Mouse (Mus musculus) ES-Bruce4 (cell line): ENCODE results near the gene Themis3. TPM values are rescaled to one million over a fixed set of nuclear protein-coding genes. Genes with fewer than 3 reads are reported as not detected.

Experiments
- H3K27ac ChIP-seq: 2 replicates; pipeline ENCODE4 v1.5.1; 2012; ENCODE audit warnings: low read length, inconsistent platforms; ENCODE audit not compliant: insufficient read depth
- H3K27me3 ChIP-seq: 2 replicates; pipeline ENCODE4 v1.6.1; 2012; ENCODE audit warnings: mild to moderate bottlenecking, low read length, inconsistent platforms; ENCODE audit not compliant: control insufficient read depth, poor library complexity, insufficient read depth, severe bottlenecking
- H3K36me3 ChIP-seq: 2 replicates; pipeline ENCODE4 v1.6.1; 2012; ENCODE audit warnings: inconsistent platforms, mild to moderate bottlenecking, low read length, moderate library complexity; ENCODE audit not compliant: control insufficient read depth, poor library complexity, insufficient read depth, severe bottlenecking
- H3K4me1 ChIP-seq: one replicate; pipeline ENCODE4 v1.8.1; 2011; ENCODE audit warnings: low read length; ENCODE audit not compliant: control insufficient read depth, insufficient read depth
- H3K4me3 ChIP-seq: 2 replicates; pipeline ENCODE4 v1.5.1; 2011; ENCODE audit warnings: low read depth, mild to moderate bottlenecking, low read length
- H3K9ac ChIP-seq: 2 replicates; pipeline ENCODE4 v1.6.1; 2012; ENCODE audit warnings: low read depth, mild to moderate bottlenecking, inconsistent platforms; ENCODE audit not compliant: poor library complexity, severe bottlenecking
- H3K9me3 ChIP-seq: replicated peaks from 2 replicates; pipeline ENCODE4 v1.6.1; 2012; ENCODE audit warnings: mild to moderate bottlenecking, low read length, inconsistent platforms; ENCODE audit not compliant: control insufficient read depth, poor library complexity, insufficient read depth, severe bottlenecking
- POLR2A ChIP-seq: IDR thresholded peaks from one replicate; pipeline ENCODE4 v1.8.1; 2011; ENCODE audit warnings: low read length; ENCODE audit not compliant: insufficient read depth
- polyA plus RNA-seq: library from polyadenylated mRNA; stranded (reverse); fragments of >200 nt; gene quantifications from 2 replicates; pipeline ENCODE4 v1.2.4, GENCODE M21; 2011; ENCODE audit warnings: low read depth; ENCODE audit not compliant: missing spikeins, insufficient read depth, insufficient read length

The Themis3 gene
- polyA plus RNA-seq, 1 experiment, result not detected

DNA sequence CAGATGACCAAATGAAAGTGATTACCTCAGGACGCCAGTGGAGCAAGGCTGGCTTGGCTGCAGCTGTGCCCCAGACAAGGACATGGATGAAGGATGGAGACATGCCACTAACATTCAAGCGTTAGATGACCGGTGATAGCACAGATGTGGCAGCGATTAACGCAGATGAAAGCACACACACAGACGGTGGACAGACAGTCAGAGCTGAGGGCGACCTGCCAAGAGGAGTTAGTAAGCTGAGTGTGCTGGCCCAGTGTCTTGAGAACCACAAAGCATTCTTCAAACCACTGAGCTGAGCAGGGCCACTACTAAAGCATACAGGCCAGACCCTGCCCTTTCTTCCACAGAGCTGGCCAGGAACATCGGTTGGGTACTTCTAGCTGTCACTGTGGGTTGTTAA lies 89.5 kb downstream of the Themis3 start:
- no peaks in the 10 kb centered on the region; the same call in none of the 2 replicates for H3K36me3 ChIP-seq
- peaks cover 1% of the 10 kb centered on the region for H3K4me1 ChIP-seq
- no peak for TF ChIP-seq POLR2A

More for the DNA sequence above, 89.5 kb downstream of the Themis3 start:
- Histone ChIP-seq H3K4me3 (no peak overlapping the region), H3K27me3 (no peaks in the 10 kb centered on the region), H3K27ac (no peak overlapping the region), H3K9ac (no peak overlapping the region), H3K9me3 (no peaks in the 10 kb centered on the region)

Other genes with a start within 250 kb of the Themis3 start
- 91.0 and 92.3 TPM in 2 replicates for gene Mtcl1, start 144.9 kb downstream of the Themis3 start, polyA plus RNA-seq
- gene Rab12, start 74.9 kb downstream of the Themis3 start, polyA plus RNA-seq, result 100 and 105 TPM in 2 replicates